Mouse (Mus musculus) left cerebral cortex, postnatal 10 days (tissue): ENCODE measurements around the gene Bmp6. TPM values are rescaled to one million over a fixed set of nuclear protein-coding genes. Genes with fewer than 3 reads are reported as not detected.

Experiments
- total RNA-seq, 2 experiments: library from RNA; stranded (reverse); gene quantifications; 2 replicates each; pipeline ENCODE4 v1.2.3; 2021

The Bmp6 gene
- total RNA-seq, 2 experiments from 2014 or later: 7.3 to 9.2 TPM

Other genes with a start within 250 kb of the Bmp6 start
- gene Dsp, start 193.8 kb upstream of the Bmp6 start, total RNA-seq: under 1 TPM; 0.26 to 0.41 TPM
- 10 to 100 TPM; 15.2 to 16.4 TPM for gene Snrnp48, start 140.2 kb upstream of the Bmp6 start, total RNA-seq
- 10 to 100 TPM; 43.6 to 47.3 TPM for gene Txndc5, start 183.7 kb downstream of the Bmp6 start, total RNA-seq